Mouse (Mus musculus) duodenum, adult 2 months (tissue): ENCODE data around the gene Apln. TPM values are rescaled to one million over a fixed set of nuclear protein-coding genes. Genes with fewer than 3 reads are reported as not detected.

Source experiments
- polyA plus RNA-seq: library from polyadenylated mRNA; depleted of rRNA; stranded (reverse); fragments of >200 nt; gene quantifications from 2 replicates; pipeline ENCODE4 v1.2.3, GENCODE M21; 2012; ENCODE audit warnings: low replicate concordance; rRNA removed

Apln gene
- 0.56 and 0.90 TPM in 2 replicates for polyA plus RNA-seq

DNA sequence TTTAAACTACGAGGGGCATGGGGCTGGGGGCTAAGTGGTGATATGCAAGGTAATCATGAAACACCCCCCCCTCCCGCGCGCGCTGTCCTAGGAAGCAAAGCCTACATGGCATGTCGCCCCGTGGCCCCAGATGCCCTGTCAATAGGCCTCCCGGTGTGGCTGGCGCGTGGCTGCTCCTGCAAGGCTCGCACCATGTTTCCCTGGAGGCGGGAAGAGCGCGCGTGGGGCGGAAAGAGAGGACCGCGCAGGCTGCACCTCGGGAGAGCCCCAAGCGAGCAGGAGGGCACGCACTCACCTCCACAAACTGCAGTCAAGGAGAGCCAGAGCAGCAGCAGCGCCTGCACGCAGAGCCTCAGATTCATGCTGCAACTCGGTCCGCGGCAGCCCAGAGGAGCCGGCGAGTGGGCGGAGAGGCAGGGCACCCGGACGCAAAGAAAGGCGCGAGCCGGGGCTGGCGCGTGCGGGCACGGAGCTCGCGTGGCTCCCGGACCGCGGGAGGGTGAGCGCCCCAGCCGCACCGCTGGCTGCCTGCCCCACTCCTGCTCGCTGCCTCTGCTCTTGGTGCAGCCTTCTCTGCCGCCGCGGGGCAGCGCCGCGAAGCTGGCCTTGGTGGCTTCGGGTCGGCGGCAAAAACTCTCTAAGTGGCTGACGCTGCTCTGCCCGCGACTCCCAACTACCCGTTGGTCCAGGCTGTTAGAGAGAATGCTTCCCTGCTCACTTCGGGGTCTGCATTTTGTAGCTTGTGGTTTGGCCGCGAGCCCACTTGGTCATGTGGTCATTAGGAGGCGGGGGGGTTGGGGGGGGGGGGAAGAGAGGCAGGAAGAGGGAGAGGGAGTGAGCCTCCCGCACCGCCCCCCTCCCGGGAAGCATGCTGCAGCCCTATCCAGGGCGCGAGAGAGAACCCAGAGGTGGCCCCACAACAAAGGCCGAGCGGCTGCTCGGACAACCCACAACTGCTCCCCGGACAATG, at the start of gene Apln:
Gene Apln (minus strand): TSS at position 710 of the 970 bp plus-strand sequence.

Other genes starting within 250 kb of the Apln start
- gene Smarca1, start 141.9 kb downstream of the Apln start, polyA plus RNA-seq = 1.4 TPM in 1 of 2 replicates, not detected in the other
- 0.82 and 2.0 TPM in 2 replicates for gene Ocrl, start 122.5 kb downstream of the Apln start, polyA plus RNA-seq
- 8.6 and 67.5 TPM in 2 replicates for gene Xpnpep2, start 73.9 kb upstream of the Apln start, polyA plus RNA-seq
- gene Sash3, start 111.6 kb upstream of the Apln start, polyA plus RNA-seq = 1.7 and 4.4 TPM in 2 replicates
- gene Zdhhc9, start 174.0 kb upstream of the Apln start, polyA plus RNA-seq = 29.2 and 29.9 TPM in 2 replicates
- gene Utp14a, start 222.0 kb upstream of the Apln start, polyA plus RNA-seq = 0.19 and 0.58 TPM in 2 replicates